Mouse (Mus musculus) CD4-positive, CD25-positive, alpha-beta regulatory T cell (primary cell): ENCODE data around the gene Fam98c. TPM values are rescaled to one million over a fixed set of nuclear protein-coding genes. Genes with fewer than 3 reads are reported as not detected.

Source experiments
- polyA plus RNA-seq: library from polyadenylated mRNA; unstranded; fragments of 100-300 nt; shearing (Covaris generic); gene quantifications from one replicate; pipeline ENCODE4 v1.2.1, GENCODE M21; 2017

The Fam98c gene
- 76.0 TPM for polyA plus RNA-seq

GRCm38 (mm10) chr7:29155838-29156782 lies at the start of gene Fam98c:
Fam98c (minus strand) TSS chr7:29156234.

GRCm38 (mm10) chr7:29180077-29180853 lies 24.2 kb upstream of the Fam98c start, which contains the start of gene Psmd8:
Psmd8 (minus strand) TSS chr7:29180701.

DNA sequence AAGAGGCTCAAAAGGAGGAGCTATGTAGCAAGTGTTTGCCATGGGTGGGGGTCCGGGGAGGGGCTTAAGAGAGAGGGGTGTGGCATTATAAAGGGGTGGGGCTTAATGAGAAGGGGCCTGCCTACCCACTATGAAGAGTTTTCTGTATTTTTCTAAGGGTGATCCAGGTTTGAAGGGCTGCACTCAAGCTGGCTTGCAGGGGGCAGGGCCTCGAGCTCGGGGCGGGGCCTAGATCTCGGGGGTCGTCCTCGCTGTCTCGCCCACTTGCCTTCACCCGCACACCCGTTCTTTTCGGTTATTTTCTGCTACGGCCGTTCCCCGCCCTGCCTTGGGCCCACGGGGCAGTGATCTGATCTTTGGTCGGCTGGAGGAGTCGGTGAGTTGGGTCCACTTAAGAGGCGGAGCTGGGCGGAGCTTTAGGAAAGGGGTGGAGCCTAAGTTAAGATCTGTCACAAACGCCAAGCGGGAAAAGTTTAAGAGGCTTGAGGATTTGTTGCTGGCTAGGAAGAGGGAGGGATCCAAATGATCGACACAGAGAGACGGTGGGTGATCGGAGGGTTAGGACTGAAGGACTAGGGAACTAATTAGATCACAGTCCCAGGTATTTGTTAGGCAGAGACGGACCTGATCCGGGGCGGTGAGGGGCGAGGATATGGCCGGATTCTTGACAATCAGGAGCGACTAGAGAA lies 14.2 kb upstream of the Fam98c start, which contains the start of the genes Ggn and Spred3:
TSS of gene Ggn (plus strand) at position 145 of the 689 bp plus-strand sequence.
TSS of gene Spred3 (minus strand) at position 346 of the 689 bp plus-strand sequence.

GRCm38 (mm10) chr7:29134693-29135386 lies 21.2 kb downstream of the Fam98c start, which contains the start of gene Rasgrp4:
Rasgrp4 (plus strand) TSS chr7:29134851.

GRCm38 (mm10) chr7:29124970-29125369 lies 31.1 kb downstream of the Fam98c start, which contains the start of gene Ryr1:
Ryr1 (minus strand) TSS chr7:29125179.

Other genes starting within 250 kb of the Fam98c start
- 301 TPM for gene Actn4, start 193.9 kb downstream of the Fam98c start, polyA plus RNA-seq
- 330 TPM for gene Eif3k, start 174.4 kb downstream of the Fam98c start, polyA plus RNA-seq
- 167 TPM for gene Map4k1, start 174.2 kb downstream of the Fam98c start, polyA plus RNA-seq
- 0.02 TPM for gene Ryr1, start 31.1 kb downstream of the Fam98c start, polyA plus RNA-seq
- gene Rasgrp4, start 21.4 kb downstream of the Fam98c start, polyA plus RNA-seq = 2.0 TPM
- 0.23 TPM for gene Ggn, start 14.0 kb upstream of the Fam98c start, polyA plus RNA-seq
- gene Spred3, start 14.2 kb upstream of the Fam98c start, polyA plus RNA-seq = 0.16 TPM
- 243 TPM for gene Psmd8, start 24.5 kb upstream of the Fam98c start, polyA plus RNA-seq
- gene Catsperg1, start 57.8 kb upstream of the Fam98c start, polyA plus RNA-seq = 1.5 TPM
- gene Kcnk6, start 76.3 kb upstream of the Fam98c start, polyA plus RNA-seq = 2.5 TPM
- gene Yif1b, start 82.1 kb upstream of the Fam98c start, polyA plus RNA-seq = 64.9 TPM
- 2.6 TPM for gene 2200002D01Rik, start 92.2 kb upstream of the Fam98c start, polyA plus RNA-seq
- gene Spint2, start 125.7 kb upstream of the Fam98c start, polyA plus RNA-seq = 205 TPM
- not detected for gene Ppp1r14a, start 133.1 kb upstream of the Fam98c start, polyA plus RNA-seq
- not detected for gene Dpf1, start 147.7 kb upstream of the Fam98c start, polyA plus RNA-seq